Mouse (Mus musculus) bone marrow macrophage, adult 2 months (primary cell): ENCODE results near the gene Olah.

Experiments
- CTCF ChIP-seq: IDR thresholded peaks from 2 replicates; pipeline ENCODE4 v1.5.1; 2012; ENCODE audit warnings: low read depth, mild to moderate bottlenecking, low read length, moderate library complexity
- POLR2A ChIP-seq: IDR thresholded peaks from 2 replicates; pipeline ENCODE4 v1.6.1; 2012; ENCODE audit warnings: mild to moderate bottlenecking, low read depth, low read length, borderline replicate concordance

- TF ChIP-seq CTCF (no peak), POLR2A (no peak)
Observed at GRCm38 (mm10) chr2:3415676-3416075, 18.7 kb upstream of the Olah start.
